Mouse (Mus musculus) forebrain, embryonic 12.5 days (tissue): Measurements from ENCODE around the gene Vsig2. TPM values are rescaled to one million over a fixed set of nuclear protein-coding genes. Genes with fewer than 3 reads are reported as not detected.

Experiments used
- ATAC-seq: fragments of 200-750 bp; cut with Nextera tagmentation; 2 replicates; pipeline ENCODE4 v1.8.0; 2017; ENCODE audit warnings: moderate TSS enrichment; ENCODE audit not compliant: low FRiP score
- H3K27ac ChIP-seq: fragments of 300-500 bp; sonication (generic); 2 replicates; pipeline ENCODE4 v1.5.1; 2016; ENCODE audit warnings: mild to moderate bottlenecking
- H3K27me3 ChIP-seq: fragments of 300-500 bp; sonication (generic); 2 replicates; pipeline ENCODE4 v1.6.1; 2016; ENCODE audit warnings: mild to moderate bottlenecking
- H3K36me3 ChIP-seq: fragments of 300-500 bp; sonication (generic); replicated peaks from 2 replicates; pipeline ENCODE4 v1.6.1; 2016; ENCODE audit warnings: mild to moderate bottlenecking
- H3K4me1 ChIP-seq: fragments of 300-500 bp; sonication (generic); 2 replicates; pipeline ENCODE4 v1.6.1; 2016
- H3K4me2 ChIP-seq: fragments of 300-500 bp; sonication (generic); 2 replicates; pipeline ENCODE4 v1.6.1; 2016; ENCODE audit warnings: mild to moderate bottlenecking, moderate library complexity
- H3K4me3 ChIP-seq: fragments of 300-500 bp; sonication (generic); replicated peaks from 2 replicates; pipeline ENCODE4 v1.5.1; 2016; ENCODE audit warnings: mild to moderate bottlenecking
- H3K9ac ChIP-seq: fragments of 300-500 bp; sonication (generic); 2 replicates; pipeline ENCODE4 v1.6.1; 2016; ENCODE audit warnings: mild to moderate bottlenecking
- H3K9me3 ChIP-seq: fragments of 300-500 bp; sonication (generic); 2 replicates; pipeline ENCODE4 v1.6.1; 2016
- WGBS: fragments of 180-500 bp; shearing (Covaris S2); methylation state at CpG from one replicate; pipeline ENCODE4 v1.1.7; 2016; 5-methylcytosine and 5-hydroxymethylcytosine counted together
- polyA plus RNA-seq: library from polyadenylated mRNA; unstranded; fragments of >200 nt; fragmentation: Nextera tagmentation; extraction: Ambion mirVana; gene quantifications from 2 replicates; pipeline ENCODE4 v1.2.1, GENCODE M21; 2016

Gene Vsig2
- polyA plus RNA-seq = 0.32 and 0.82 TPM in 2 replicates

DNA sequence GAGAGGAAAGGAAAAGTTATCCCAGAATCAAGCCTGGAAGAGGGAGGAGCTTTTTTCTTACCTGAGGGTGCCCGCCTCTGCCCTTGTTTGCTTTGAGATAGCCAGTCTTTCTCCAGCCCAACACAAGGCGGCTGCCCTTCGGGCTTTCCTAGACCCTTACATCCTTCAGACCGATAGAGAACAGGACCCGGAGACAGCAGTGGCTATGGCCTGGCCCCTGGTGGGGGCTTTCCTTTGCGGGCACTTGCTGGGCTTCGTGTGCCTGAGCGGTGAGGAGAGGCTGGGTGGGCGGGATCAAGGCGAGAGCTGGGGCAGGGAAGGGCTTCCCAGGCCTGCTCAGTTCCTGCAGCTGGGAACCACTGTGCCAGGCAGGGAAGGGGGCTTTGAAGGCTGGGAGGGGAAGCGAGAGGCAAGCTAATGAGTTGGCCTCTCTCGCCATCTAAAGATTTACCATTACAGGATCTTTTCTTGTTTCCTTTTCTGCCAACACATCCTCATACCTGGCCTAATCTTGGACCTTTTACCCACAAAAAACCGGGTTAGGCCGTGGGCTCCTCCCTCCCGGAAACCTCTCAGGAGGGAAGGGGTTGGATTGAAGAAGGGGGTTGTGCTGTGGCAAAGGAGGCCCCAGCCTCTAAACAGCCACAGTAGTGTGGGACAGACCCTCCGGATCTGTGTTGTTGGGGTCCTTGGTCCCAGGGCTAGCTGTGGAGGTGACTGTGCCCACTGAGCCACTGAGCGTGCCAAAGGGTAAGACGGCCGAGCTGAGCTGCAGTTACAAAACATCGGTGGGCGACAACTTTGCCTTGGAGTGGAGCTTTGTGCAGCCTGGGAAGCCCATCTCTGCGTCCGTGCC, at the start of gene Vsig2:
Gene Vsig2 (plus strand): TSS at position 86 of the 856 bp plus-strand sequence.
- no peak within 1 kb of the TSS for H3K4me3 ChIP-seq
- WGBS = 49% methylated on average over 23 of the region's 23 CpGs
- H3K4me2 ChIP-seq = no peak within 1 kb of the TSS
- no peak within 1 kb of the TSS for H3K27ac ChIP-seq
- no peaks in the 10 kb centered on the region for H3K36me3 ChIP-seq
- peaks cover 26% of the 10 kb centered on the region for H3K27me3 ChIP-seq
- ATAC-seq = peak; percentile 44; the same call in 1 of the 2 replicates
- no peaks in the 10 kb centered on the region for H3K9me3 ChIP-seq
- H3K4me1 ChIP-seq = peaks cover 4% of the 10 kb centered on the region
- no peak within 1 kb of the TSS for H3K9ac ChIP-seq

DNA sequence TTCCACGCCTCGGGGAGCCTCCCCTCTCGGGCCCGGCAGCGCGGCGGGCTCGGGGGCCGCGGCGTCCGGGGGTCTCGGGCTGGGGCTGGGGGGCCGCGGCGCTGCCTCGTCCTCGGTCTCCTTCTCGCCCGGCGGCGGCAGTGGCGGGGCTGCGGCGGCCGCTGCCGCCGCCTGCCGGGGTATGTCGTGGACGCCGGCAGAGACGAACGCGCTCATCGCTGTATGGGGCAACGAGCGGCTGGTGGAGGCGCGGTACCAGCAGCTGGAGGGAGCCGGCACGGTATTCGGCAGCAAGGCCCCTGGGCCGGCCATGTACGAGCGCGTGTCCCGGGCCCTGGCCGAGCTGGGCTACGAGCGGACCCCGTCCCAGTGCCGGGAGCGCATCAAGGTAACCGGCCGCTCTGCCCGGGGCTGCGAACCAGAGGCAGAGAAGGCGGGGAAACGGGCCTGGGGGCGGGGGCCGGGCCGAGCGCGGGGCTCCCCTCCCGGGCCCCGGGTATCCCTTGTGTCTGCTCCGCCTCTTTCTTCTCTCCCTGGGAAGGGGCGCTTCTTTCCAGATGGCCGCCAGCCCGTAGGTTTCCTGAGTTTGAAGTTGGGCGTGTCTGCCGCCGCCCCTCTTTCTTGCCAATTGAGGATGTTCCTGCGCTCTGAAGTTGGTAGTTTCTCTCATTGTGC, 49.5 kb upstream of the Vsig2 start:
- Histone ChIP-seq H3K4me2 (peak overlapping the region; percentile 69), H3K27me3 (no peaks in the 10 kb centered on the region), H3K9me3 (no peaks in the 10 kb centered on the region), H3K4me1 (peaks cover 24% of the 10 kb centered on the region), H3K4me3 (peak overlapping the region; percentile 89), H3K9ac (peak overlapping the region; percentile 97), H3K36me3 (peaks cover 15% of the 10 kb centered on the region), H3K27ac (peak overlapping the region; percentile 98)
- WGBS = under 1% methylated on average over 56 of the region's 75 CpGs
- ATAC-seq = peak; percentile 82

DNA sequence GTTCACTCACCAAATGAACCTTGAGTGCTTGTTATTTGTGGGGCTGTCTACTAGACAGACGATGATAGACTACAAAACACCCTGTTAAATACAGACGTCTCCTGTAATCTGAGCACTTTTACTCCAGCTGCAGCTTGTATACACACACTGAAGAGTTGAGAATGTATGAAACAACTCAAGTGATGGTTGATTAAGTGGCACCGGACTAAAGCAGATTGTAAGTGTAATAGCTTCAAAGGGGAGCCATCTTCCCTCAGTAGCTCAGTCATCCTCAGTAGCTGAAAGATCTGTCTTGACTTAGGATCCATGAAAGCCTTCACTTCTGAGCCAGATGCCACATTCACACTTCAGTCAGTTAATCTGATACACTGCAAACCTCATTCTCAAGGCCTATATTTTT, 43.3 kb upstream of the Vsig2 start:
- 59% methylated on average over 3 of the region's 3 CpGs for WGBS
- H3K9ac ChIP-seq = no peak overlapping the region

DNA sequence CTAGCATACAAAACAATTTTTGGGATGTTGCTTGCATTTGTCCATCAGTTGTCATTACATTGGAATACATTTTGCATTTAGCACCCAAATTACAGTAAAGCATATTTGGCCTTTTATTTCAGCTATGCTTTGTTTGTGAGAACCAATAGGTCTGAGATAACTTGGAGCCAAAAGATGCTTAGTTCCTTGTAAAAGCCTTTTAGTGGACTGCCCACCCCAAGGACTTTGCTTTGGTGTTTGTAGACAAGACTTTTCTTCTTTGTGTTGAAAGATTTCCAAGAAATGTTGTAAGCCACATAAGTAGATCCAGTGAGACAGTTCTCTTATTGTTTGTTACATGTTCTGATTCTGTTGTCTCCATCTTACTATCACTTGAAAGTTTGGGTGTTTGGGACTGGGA, 42.7 kb upstream of the Vsig2 start:
- Histone ChIP-seq H3K4me3 (no peak overlapping the region), H3K9ac (no peak overlapping the region), H3K36me3 (peaks cover 22% of the 10 kb centered on the region), H3K4me1 (0 out of 2 replicates have a peak, but pooled peaks cover 3% of the 10 kb centered on the region), H3K4me2 (no peak overlapping the region), H3K27me3 (no peaks in the 10 kb centered on the region), H3K27ac (no peak overlapping the region), H3K9me3 (no peaks in the 10 kb centered on the region)
- no peak for ATAC-seq

More for the DNA sequence above, 43.3 kb upstream of the Vsig2 start:
- Histone ChIP-seq H3K4me2 (no peak overlapping the region), H3K4me1 (peaks cover 7% of the 10 kb centered on the region), H3K4me3 (no peak overlapping the region), H3K9me3 (no peaks in the 10 kb centered on the region), H3K27ac (no peak overlapping the region), H3K36me3 (peaks cover 22% of the 10 kb centered on the region), H3K27me3 (no peaks in the 10 kb centered on the region)
- no peak for ATAC-seq

DNA sequence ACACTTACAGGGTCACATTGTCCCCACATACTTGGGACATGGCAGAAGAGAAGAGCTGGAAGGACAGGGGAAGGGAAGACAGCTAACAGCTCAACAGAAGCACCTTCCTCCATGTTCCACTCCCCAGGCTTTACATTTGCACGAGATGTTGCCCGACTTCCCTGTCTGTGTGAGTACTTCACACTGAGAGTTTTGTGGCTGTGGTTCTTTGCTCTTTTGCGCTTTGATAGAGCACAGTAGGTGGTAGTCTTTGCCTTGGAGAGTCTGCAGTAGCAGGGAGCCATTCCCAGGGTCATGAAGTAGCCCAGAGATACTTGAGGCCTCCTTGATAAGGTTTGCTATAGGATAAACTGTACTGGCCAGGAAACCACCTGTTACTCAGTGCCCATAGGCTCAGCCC, 38.9 kb upstream of the Vsig2 start:
- WGBS = 75% methylated on average over 3 of the region's 3 CpGs
- Histone ChIP-seq H3K4me1 (no peaks in the 10 kb centered on the region), H3K9me3 (no peaks in the 10 kb centered on the region), H3K4me2 (no peak overlapping the region), H3K4me3 (no peak overlapping the region), H3K27ac (no peak overlapping the region), H3K27me3 (no peaks in the 10 kb centered on the region), H3K9ac (no peak overlapping the region), H3K36me3 (peaks cover 7% of the 10 kb centered on the region)
- no peak for ATAC-seq

DNA sequence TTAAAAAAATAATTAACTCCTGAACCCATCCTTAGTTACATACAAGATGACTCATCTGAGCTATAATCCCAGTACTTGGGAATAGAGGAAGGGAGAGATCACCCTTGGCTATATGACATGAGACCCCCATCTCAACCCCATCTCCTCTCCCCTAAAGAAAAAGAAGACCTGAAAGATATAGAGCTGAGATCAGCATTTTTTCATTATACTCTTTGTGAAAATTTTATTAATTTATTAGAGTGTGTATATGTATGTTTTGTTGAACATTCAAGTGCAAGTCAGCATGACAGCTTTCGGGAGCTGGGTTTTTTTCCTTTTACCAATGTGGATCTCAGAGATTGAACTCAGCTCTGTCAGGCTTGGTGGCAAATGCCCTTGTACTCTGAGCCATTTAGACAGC, 37.9 kb upstream of the Vsig2 start:
- H3K4me3 ChIP-seq = no peak overlapping the region
- no peaks in the 10 kb centered on the region for H3K27me3 ChIP-seq
- no peak for ATAC-seq
- WGBS = 97% methylated on average over 1 of the region's 1 CpGs
- no peak overlapping the region for H3K27ac ChIP-seq
- H3K9me3 ChIP-seq = no peaks in the 10 kb centered on the region
- no peak overlapping the region for H3K9ac ChIP-seq
- no peaks in the 10 kb centered on the region for H3K4me1 ChIP-seq
- peaks cover 7% of the 10 kb centered on the region for H3K36me3 ChIP-seq
- no peak overlapping the region for H3K4me2 ChIP-seq

DNA sequence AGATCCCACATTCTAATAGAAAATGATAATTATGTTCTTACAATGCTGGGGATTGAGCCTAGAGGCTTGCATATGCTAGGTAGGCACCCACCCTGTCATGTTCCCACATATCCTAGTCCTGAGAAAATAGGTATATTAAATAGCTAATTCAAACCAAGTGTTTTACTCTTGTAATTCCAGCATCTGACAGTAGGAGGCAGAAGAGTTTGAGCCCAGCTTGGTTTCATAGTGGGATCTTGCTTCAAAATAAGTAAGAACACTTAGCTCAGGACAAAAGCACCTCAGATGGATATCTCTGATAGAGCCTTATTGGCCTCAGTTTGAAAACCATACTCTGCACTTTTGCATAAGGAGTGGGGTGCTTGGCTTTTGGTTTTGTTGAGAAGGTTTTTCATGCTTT, 34.7 kb upstream of the Vsig2 start:
- Histone ChIP-seq H3K4me3 (no peak overlapping the region), H3K4me1 (peaks cover 8% of the 10 kb centered on the region; the same call in 1 of the 2 replicates), H3K27me3 (no peaks in the 10 kb centered on the region), H3K9ac (no peak overlapping the region), H3K4me2 (no peak overlapping the region), H3K36me3 (peaks cover 7% of the 10 kb centered on the region), H3K27ac (no peak overlapping the region), H3K9me3 (no peaks in the 10 kb centered on the region)
- no peak for ATAC-seq

DNA sequence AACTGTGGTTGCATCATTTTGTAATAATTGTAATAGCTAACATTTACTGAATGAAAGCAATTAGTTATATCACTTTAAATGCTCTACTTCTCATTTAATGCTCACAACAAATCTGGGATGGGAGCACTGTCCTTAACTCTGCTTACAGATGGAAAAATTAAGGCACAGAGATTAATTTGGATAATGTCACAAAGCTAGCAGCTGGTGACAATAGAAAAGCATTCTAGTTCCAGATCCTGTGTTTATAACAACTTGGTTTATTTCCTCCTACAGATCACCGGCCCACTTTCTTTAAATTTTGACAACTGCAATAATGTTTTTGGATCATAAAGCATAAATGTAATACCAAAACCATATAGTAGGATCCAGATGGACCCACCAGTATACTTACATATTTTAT, 33.0 kb upstream of the Vsig2 start:
- 88% methylated on average over 1 of the region's 1 CpGs for WGBS
- H3K9ac ChIP-seq = no peak overlapping the region
- H3K4me1 ChIP-seq = peaks cover 8% of the 10 kb centered on the region; the same call in 1 of the 2 replicates
- no peak overlapping the region for H3K27ac ChIP-seq
- no peak for ATAC-seq
- no peaks in the 10 kb centered on the region for H3K27me3 ChIP-seq
- no peak overlapping the region for H3K4me2 ChIP-seq
- H3K4me3 ChIP-seq = no peak overlapping the region
- no peaks in the 10 kb centered on the region for H3K9me3 ChIP-seq
- no peaks in the 10 kb centered on the region; the same call in 1 of the 2 replicates for H3K36me3 ChIP-seq

DNA sequence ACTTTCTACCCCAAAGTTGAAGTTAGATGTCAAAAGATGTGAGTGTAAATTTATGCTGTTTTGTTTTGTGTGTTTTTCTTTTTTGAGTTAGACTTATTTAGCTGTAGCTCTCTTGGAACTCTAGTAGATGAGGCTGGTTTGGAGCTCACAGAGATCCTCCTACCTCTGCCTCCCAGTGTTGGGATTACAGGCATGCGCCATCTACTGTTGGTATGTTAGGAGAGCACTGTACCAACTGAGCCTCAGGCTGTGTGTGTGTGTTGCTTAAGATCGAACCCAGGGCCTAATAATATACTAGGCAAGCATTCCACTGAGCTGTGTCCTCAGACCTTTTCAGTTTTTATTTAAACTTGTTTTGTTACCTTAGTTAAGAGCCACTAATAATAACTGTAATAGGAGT, 27.0 kb upstream of the Vsig2 start:
- Histone ChIP-seq H3K27me3 (no peaks in the 10 kb centered on the region), H3K4me2 (no peak overlapping the region), H3K9ac (no peak overlapping the region), H3K9me3 (no peaks in the 10 kb centered on the region), H3K27ac (no peak overlapping the region), H3K4me1 (peaks cover 8% of the 10 kb centered on the region; the same call in 1 of the 2 replicates), H3K36me3 (no peaks in the 10 kb centered on the region; the same call in 1 of the 2 replicates), H3K4me3 (no peak overlapping the region)
- WGBS = 93% methylated on average over 2 of the region's 2 CpGs
- ATAC-seq = no peak

DNA sequence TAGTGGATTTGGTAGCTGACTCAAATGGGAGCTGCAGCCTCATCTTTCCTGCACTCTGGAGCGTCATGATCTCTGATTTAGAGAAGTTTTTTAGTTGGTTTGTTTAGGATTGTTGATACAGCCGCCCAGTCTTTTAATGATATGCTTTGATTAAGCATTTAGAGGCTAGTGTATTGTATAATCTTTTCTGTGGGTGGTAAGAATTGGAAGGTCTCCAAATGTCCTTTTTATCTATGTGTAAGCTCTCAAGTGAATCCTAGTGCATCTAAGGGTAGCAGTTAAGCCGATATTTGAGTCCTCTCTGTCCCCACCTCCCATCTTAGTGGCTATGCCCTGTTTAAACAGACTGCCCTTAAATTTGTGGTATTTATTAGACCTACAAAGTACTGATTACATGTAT, 24.6 kb upstream of the Vsig2 start:
- H3K36me3 ChIP-seq = peaks cover 9% of the 10 kb centered on the region
- H3K9ac ChIP-seq = no peak overlapping the region
- H3K27ac ChIP-seq = no peak overlapping the region
- no peak overlapping the region for H3K4me2 ChIP-seq
- no peaks in the 10 kb centered on the region for H3K4me1 ChIP-seq
- WGBS = 86% methylated on average over 3 of the region's 3 CpGs
- no peak overlapping the region for H3K4me3 ChIP-seq
- no peaks in the 10 kb centered on the region for H3K27me3 ChIP-seq
- H3K9me3 ChIP-seq = no peaks in the 10 kb centered on the region
- ATAC-seq = no peak

DNA sequence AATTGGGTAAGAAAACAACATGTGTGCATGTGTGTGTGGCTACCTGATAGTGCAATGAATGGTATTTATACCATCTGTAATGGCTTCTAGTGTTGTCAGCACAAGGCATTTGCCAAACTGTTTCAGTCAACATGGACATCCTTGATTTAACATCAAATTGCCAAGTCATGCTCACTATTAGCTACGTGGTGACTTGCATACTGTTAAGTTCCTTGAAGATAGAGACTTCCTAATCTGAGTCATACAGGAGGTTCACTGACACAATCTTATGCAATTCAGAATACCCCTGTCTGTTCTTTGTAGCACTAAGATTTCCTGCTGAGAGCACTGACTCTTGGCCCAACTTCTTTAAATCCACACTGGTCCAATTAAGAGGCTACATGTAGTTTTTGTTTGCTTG, 21.6 kb upstream of the Vsig2 start:
- H3K4me1 ChIP-seq = no peaks in the 10 kb centered on the region
- H3K27me3 ChIP-seq = no peaks in the 10 kb centered on the region
- WGBS = 80% methylated on average over 1 of the region's 1 CpGs
- no peaks in the 10 kb centered on the region for H3K9me3 ChIP-seq
- no peak overlapping the region for H3K4me3 ChIP-seq
- H3K9ac ChIP-seq = no peak overlapping the region
- H3K27ac ChIP-seq = no peak overlapping the region
- peaks cover 34% of the 10 kb centered on the region for H3K36me3 ChIP-seq
- no peak overlapping the region for H3K4me2 ChIP-seq
- no peak for ATAC-seq

DNA sequence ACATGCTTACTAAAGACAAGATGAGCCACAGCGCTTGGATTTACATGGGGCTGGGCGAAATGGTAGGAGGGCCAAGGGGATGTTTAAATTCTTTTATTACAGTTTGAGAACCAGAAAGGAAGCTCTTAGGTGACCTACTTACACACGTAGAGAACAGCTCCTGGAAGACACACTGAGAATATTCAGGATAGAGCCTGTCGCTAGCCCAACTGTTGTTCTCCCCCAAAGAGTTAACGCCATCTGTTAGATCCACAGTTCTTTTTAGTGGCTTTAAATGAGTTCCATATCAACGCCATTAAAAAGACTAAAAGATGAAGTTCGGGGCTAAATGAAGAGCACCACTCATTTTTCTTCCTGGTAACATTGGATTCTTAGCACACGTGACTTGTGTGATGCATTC, 20.1 kb upstream of the Vsig2 start:
- no peak overlapping the region for H3K9ac ChIP-seq
- H3K4me2 ChIP-seq = no peak overlapping the region
- H3K27ac ChIP-seq = no peak overlapping the region
- H3K4me3 ChIP-seq = no peak overlapping the region
- no peaks in the 10 kb centered on the region for H3K4me1 ChIP-seq
- H3K27me3 ChIP-seq = no peaks in the 10 kb centered on the region
- no peaks in the 10 kb centered on the region for H3K9me3 ChIP-seq
- no peak for ATAC-seq
- WGBS = 90% methylated on average over 8 of the region's 8 CpGs
- peaks cover 44% of the 10 kb centered on the region for H3K36me3 ChIP-seq
